Mouse (Mus musculus): ENCODE measurements around the gene Prpf19. TPM values are rescaled to one million over a fixed set of nuclear protein-coding genes. Genes with fewer than 3 reads are reported as not detected.

Gene Prpf19
- polyA plus RNA-seq, 1 experiment from 2014 or later: 43.3 TPM

DNA sequence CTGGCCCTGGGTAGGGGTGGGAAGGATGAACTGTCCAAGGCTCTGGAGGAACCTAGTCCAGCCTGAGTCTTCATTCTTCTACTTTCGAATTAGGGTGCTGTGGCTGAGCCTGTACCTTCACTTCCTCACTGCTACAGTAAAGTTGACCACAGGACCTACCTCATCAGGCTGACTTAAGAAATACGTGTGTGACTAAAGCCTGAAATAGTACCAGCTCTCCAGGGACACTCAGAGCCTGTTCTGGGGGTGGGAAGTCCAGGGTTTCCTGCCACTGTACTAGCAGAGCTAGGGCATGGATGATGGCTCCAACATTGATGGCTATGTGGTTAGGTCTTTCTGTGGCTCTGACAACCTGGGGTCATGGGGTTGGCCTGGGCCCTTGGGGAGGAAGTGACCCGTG lies 48.9 kb downstream of the Prpf19 start:
- no peak overlapping the region for H3K4me2 ChIP-seq (ENCODE audit: low read length)
- no peaks in the 10 kb centered on the region for H3K9me3 ChIP-seq (ENCODE audit: control insufficient read depth, low read length)
- peaks cover 18% of the 10 kb centered on the region for H3K36me3 ChIP-seq (ENCODE audit: control insufficient read depth, insufficient read depth)
- no peak for ATAC-seq
- no peak overlapping the region for H3K27ac ChIP-seq (ENCODE audit: low read length)
- H3K4me3 ChIP-seq (replicated peaks; ENCODE audit: low read length): no peak overlapping the region
- WGBS: 90% methylated on average over 3 of the region's 3 CpGs
- H3K9ac ChIP-seq (replicated peaks; ENCODE audit: low read depth, low read length): no peak overlapping the region
- peaks cover 37% of the 10 kb centered on the region for H3K4me1 ChIP-seq (replicated peaks; ENCODE audit: control insufficient read depth, insufficient read depth, low read length)
- no peaks in the 10 kb centered on the region for H3K27me3 ChIP-seq (replicated peaks; ENCODE audit: control insufficient read depth, insufficient read depth, low read length)

DNA sequence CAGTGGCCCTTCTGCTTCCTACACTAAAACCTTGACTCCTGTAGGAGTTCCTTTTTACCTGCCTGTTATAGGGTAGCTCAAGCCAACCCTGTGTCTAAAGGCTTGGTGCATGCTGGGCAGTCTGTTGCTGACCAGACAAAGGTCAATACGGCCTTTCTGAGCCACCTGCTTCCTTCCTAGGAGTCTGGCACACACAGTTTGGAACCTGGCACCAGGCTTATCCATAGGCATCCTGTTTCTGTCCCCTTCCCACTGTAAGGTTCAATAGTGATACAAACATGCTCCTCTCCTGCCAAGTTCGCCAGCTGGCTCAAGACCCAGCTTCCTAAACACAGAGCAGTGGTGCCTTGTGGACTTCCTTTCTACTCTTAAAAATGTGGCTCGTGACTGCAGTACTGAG lies 51.5 kb downstream of the Prpf19 start:
- peaks cover 18% of the 10 kb centered on the region for H3K36me3 ChIP-seq (ENCODE audit: control insufficient read depth, insufficient read depth)
- H3K9me3 ChIP-seq (ENCODE audit: control insufficient read depth, low read length): no peaks in the 10 kb centered on the region
- 86% methylated on average over 3 of the region's 3 CpGs for WGBS
- H3K4me1 ChIP-seq (replicated peaks; ENCODE audit: control insufficient read depth, insufficient read depth, low read length): peaks cover 23% of the 10 kb centered on the region
- no peak overlapping the region for H3K4me2 ChIP-seq (ENCODE audit: low read length)
- H3K27ac ChIP-seq (ENCODE audit: low read length): no peak overlapping the region
- H3K27me3 ChIP-seq (replicated peaks; ENCODE audit: control insufficient read depth, insufficient read depth, low read length): no peaks in the 10 kb centered on the region
- no peak overlapping the region for H3K9ac ChIP-seq (replicated peaks; ENCODE audit: low read depth, low read length)
- no peak for ATAC-seq
- H3K4me3 ChIP-seq (replicated peaks; ENCODE audit: low read length): no peak overlapping the region

DNA sequence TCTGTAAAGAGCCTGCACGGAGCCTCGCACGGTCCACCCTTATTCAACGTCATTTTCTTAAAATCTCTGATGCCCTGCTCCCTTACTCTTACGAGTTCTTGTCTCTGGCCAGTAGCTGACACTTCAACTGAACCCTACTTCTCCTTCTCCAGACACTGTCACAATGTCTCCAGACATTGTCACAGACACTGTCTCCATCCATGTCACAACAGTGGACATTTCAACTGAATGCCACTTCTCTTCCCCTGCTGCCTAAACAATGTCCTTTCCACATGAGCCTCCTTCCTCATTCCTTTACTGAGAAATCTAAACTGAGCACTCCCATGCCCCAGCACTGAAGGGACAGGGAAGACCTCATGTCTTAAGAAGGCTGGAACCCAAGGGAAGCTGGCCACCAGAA lies 52.2 kb downstream of the Prpf19 start:
- no peak overlapping the region for H3K27ac ChIP-seq (ENCODE audit: low read length)
- peaks cover 17% of the 10 kb centered on the region for H3K36me3 ChIP-seq (ENCODE audit: control insufficient read depth, insufficient read depth)
- WGBS: 88% methylated on average over 5 of the region's 5 CpGs
- peaks cover 23% of the 10 kb centered on the region for H3K4me1 ChIP-seq (replicated peaks; ENCODE audit: control insufficient read depth, insufficient read depth, low read length)
- peak overlapping the region; percentile 69; the same call in 1 of the 2 replicates for H3K4me3 ChIP-seq (replicated peaks; ENCODE audit: low read length)
- H3K4me2 ChIP-seq (ENCODE audit: low read length): peak overlapping the region; percentile 94
- no peak for ATAC-seq
- no peaks in the 10 kb centered on the region for H3K27me3 ChIP-seq (replicated peaks; ENCODE audit: control insufficient read depth, insufficient read depth, low read length)
- H3K9me3 ChIP-seq (ENCODE audit: control insufficient read depth, low read length): no peaks in the 10 kb centered on the region
- peak overlapping the region; percentile 58; the same call in 1 of the 2 replicates for H3K9ac ChIP-seq (replicated peaks; ENCODE audit: low read depth, low read length)

DNA sequence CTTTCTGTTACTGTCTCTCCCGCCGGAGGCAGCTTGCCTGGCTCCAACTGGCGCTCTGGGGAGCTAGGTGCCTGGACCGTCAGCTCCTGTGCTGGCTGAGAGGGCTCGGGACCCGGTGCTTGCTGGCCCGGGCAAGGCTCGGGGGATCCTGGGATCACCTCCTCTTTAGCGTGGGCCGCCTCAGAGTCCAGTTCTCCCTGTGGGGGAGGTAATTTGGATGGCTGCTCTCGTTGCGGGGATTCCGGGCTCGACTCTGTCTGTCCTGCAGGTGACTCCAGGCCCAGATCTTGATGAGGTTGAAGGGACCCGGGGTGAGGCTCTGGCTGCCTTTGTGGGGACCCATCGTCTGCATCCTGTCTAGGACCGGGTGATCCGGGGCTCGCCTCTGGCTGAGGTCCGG lies 53.4 kb downstream of the Prpf19 start:
- H3K27ac ChIP-seq (ENCODE audit: low read length): no peak overlapping the region
- H3K27me3 ChIP-seq (replicated peaks; ENCODE audit: control insufficient read depth, insufficient read depth, low read length): no peaks in the 10 kb centered on the region
- no peaks in the 10 kb centered on the region for H3K9me3 ChIP-seq (ENCODE audit: control insufficient read depth, low read length)
- H3K4me1 ChIP-seq (replicated peaks; ENCODE audit: control insufficient read depth, insufficient read depth, low read length): peaks cover 23% of the 10 kb centered on the region
- peak; percentile 0; the same call in 1 of the 2 replicates for ATAC-seq
- H3K9ac ChIP-seq (replicated peaks; ENCODE audit: low read depth, low read length): peak overlapping the region; percentile 58
- peak overlapping the region; percentile 69 for H3K4me3 ChIP-seq (replicated peaks; ENCODE audit: low read length)
- WGBS: under 1% methylated on average over 20 of the region's 20 CpGs
- H3K4me2 ChIP-seq (ENCODE audit: low read length): peak overlapping the region; percentile 94
- H3K36me3 ChIP-seq (ENCODE audit: control insufficient read depth, insufficient read depth): peaks cover 12% of the 10 kb centered on the region

DNA sequence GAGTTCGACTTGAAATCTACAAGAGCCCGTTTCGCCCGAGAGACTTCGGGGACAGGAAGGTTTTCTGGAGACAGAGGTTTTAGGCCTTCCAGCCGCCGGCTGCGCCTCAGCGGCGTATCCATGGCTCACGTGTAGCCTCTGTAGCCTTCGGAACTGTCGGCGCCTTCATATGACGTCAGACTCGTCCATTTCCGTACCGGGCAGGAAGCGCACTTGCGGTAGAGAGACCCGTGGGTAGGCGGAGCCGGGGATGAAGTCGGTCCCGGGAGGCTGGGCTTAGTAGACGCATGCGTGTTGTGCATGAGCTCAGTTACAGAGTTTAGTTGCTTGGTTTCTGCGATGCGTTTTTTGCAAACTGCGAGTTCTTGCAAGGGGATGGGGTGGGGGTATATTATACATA lies 54.1 kb downstream of the Prpf19 start, which contains the start of gene Ccdc86:
Gene Ccdc86 (minus strand): TSS at position 155 of the 400 bp plus-strand sequence.
- Histone ChIP-seq H3K36me3 (ENCODE audit: control insufficient read depth, insufficient read depth) (peaks cover 8% of the 10 kb centered on the region), H3K27ac (ENCODE audit: low read length) (no peak within 1 kb of the TSS), H3K4me1 (replicated peaks; ENCODE audit: control insufficient read depth, insufficient read depth, low read length) (peaks cover 23% of the 10 kb centered on the region), H3K9me3 (ENCODE audit: control insufficient read depth, low read length) (no peaks in the 10 kb centered on the region), H3K4me2 (ENCODE audit: low read length) (peak within 1 kb of the TSS; percentile 94), H3K9ac (replicated peaks; ENCODE audit: low read depth, low read length) (peak within 1 kb of the TSS; percentile 58), H3K4me3 (replicated peaks; ENCODE audit: low read length) (peak within 1 kb of the TSS; percentile 69), H3K27me3 (replicated peaks; ENCODE audit: control insufficient read depth, insufficient read depth, low read length) (no peaks in the 10 kb centered on the region)
- peak; percentile 99 for ATAC-seq
- 0% methylated on average over 30 of the region's 30 CpGs for WGBS

DNA sequence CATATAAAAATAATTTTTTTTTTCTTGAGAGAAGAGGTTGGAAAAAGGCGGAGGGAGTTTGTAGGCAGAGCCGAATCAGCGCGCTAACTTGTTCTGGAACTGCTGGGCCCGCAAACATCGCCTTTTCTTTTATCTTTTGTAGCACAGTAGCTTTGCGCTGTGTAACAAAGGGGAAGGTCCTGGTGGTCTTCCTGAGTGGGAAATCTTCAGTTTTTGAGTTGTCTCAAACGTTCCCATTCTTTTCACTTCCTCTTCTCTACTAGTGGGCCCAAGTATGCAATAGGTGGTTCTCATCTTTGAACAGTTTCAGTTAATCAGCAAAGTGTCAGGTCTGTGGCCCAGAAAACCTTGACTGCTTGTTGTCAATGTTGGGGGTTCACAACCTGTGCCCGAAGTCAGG lies 54.5 kb downstream of the Prpf19 start:
- no peak overlapping the region for H3K27ac ChIP-seq (ENCODE audit: low read length)
- H3K4me3 ChIP-seq (replicated peaks; ENCODE audit: low read length): peak overlapping the region; percentile 69
- H3K4me2 ChIP-seq (ENCODE audit: low read length): peak overlapping the region; percentile 57
- no peak; the same call in 1 of the 2 replicates for ATAC-seq
- peaks cover 23% of the 10 kb centered on the region for H3K4me1 ChIP-seq (replicated peaks; ENCODE audit: control insufficient read depth, insufficient read depth, low read length)
- 24% methylated on average over 9 of the region's 9 CpGs for WGBS
- no peaks in the 10 kb centered on the region for H3K9me3 ChIP-seq (ENCODE audit: control insufficient read depth, low read length)
- H3K36me3 ChIP-seq (ENCODE audit: control insufficient read depth, insufficient read depth): peaks cover 5% of the 10 kb centered on the region
- H3K27me3 ChIP-seq (replicated peaks; ENCODE audit: control insufficient read depth, insufficient read depth, low read length): no peaks in the 10 kb centered on the region
- 0 out of 2 replicates have a peak overlapping the region, but pooled peaks have one; percentile 9 for H3K9ac ChIP-seq (replicated peaks; ENCODE audit: low read depth, low read length)

DNA sequence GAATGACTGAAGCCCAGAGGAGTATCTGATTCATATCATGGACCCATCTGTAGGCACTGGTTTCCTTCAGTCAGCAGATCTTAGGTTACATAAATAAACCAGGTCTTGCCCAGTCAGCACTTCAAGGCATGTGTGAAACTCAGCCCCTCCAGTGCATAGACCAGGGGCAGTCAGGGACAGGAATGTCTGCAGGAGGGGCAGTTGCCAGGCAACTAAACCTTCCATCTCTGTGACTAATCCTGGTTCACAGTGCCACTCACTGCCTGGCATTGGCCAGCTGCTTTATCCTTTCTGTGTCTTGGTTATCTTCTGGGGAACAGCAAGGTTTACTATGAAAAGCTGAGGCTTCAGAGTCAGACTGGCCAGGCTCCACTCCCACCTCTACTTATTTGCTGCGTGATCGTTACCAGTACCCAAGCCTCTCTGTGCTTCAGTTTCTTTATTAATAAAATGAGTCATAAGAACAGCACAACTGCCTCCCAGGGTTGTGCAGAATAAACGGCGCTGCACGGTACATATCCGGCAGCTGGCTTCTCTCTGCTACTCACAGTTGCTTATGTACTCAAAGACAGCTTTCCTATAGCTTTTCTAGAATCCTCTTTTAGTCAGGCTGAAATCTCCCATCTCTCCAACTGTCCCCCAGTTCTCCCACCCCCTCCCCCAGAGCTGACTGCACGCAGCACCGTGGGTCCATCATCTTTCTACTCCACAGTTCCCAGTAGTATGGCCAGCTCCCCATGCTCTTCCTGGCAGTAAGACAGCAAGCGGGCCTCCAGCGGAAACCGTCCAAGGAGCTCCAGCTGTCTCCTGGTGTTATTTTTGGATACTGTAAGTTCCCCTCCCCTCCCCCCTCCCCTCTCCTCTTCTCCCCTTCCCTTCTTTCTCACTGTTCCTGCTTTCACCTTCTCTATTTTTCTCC lies 57.2 kb downstream of the Prpf19 start:
- Histone ChIP-seq H3K9ac (replicated peaks; ENCODE audit: low read depth, low read length) (no peak overlapping the region), H3K27ac (ENCODE audit: low read length) (no peak overlapping the region), H3K36me3 (ENCODE audit: control insufficient read depth, insufficient read depth) (no peaks in the 10 kb centered on the region), H3K4me3 (replicated peaks; ENCODE audit: low read length) (no peak overlapping the region), H3K27me3 (replicated peaks; ENCODE audit: control insufficient read depth, insufficient read depth, low read length) (no peaks in the 10 kb centered on the region), H3K4me2 (ENCODE audit: low read length) (no peak overlapping the region), H3K9me3 (ENCODE audit: control insufficient read depth, low read length) (no peaks in the 10 kb centered on the region), H3K4me1 (replicated peaks; ENCODE audit: control insufficient read depth, insufficient read depth, low read length) (peaks cover 13% of the 10 kb centered on the region)
- ATAC-seq: no peak
- 68% methylated on average over 11 of the region's 11 CpGs for WGBS

Other genes starting within 250 kb of the Prpf19 start
- not detected in 2 replicates for gene Pga5, start 217.2 kb upstream of the Prpf19 start, polyA plus RNA-seq (2015; fragmentation: Nextera tagmentation; extraction: Ambion mirVana)
- gene Vps37c, start 206.5 kb upstream of the Prpf19 start, polyA plus RNA-seq (2015; fragmentation: Nextera tagmentation; extraction: Ambion mirVana): 38.3 and 40.5 TPM in 2 replicates
- 0.06 and 0.10 TPM in 2 replicates for gene Cd5, start 156.2 kb upstream of the Prpf19 start, polyA plus RNA-seq (2015; fragmentation: Nextera tagmentation; extraction: Ambion mirVana)
- gene Cd6, start 65.2 kb upstream of the Prpf19 start, polyA plus RNA-seq (2015; fragmentation: Nextera tagmentation; extraction: Ambion mirVana): not detected in 2 replicates
- gene Slc15a3, start 55.5 kb upstream of the Prpf19 start, polyA plus RNA-seq (2015; fragmentation: Nextera tagmentation; extraction: Ambion mirVana): 0.25 and 0.57 TPM in 2 replicates
- gene Tmem132a, start 25.3 kb upstream of the Prpf19 start, polyA plus RNA-seq (2015; fragmentation: Nextera tagmentation; extraction: Ambion mirVana): 176 and 195 TPM in 2 replicates
- gene Tmem109, start 13.2 kb upstream of the Prpf19 start, polyA plus RNA-seq (2015; fragmentation: Nextera tagmentation; extraction: Ambion mirVana): 43.7 and 46.1 TPM in 2 replicates
- 0.16 and 0.56 TPM in 2 replicates for gene Zp1, start 25.4 kb downstream of the Prpf19 start, polyA plus RNA-seq (2015; fragmentation: Nextera tagmentation; extraction: Ambion mirVana)
- 0.12 and 0.13 TPM in 2 replicates for gene Ptgdr2, start 41.9 kb downstream of the Prpf19 start, polyA plus RNA-seq (2015; fragmentation: Nextera tagmentation; extraction: Ambion mirVana)
- 18.8 TPM in 2 replicates for gene Ccdc86, start 54.0 kb downstream of the Prpf19 start, polyA plus RNA-seq (2015; fragmentation: Nextera tagmentation; extraction: Ambion mirVana)
- gene Ms4a10, start 79.4 kb downstream of the Prpf19 start, polyA plus RNA-seq (2015; fragmentation: Nextera tagmentation; extraction: Ambion mirVana): not detected in 2 replicates
- gene Ms4a15, start 98.0 kb downstream of the Prpf19 start, polyA plus RNA-seq (2015; fragmentation: Nextera tagmentation; extraction: Ambion mirVana): 0.51 and 0.87 TPM in 2 replicates
- gene Ms4a18, start 122.8 kb downstream of the Prpf19 start, polyA plus RNA-seq (2015; fragmentation: Nextera tagmentation; extraction: Ambion mirVana): not detected in 2 replicates
- gene Ms4a8a, start 185.9 kb downstream of the Prpf19 start, polyA plus RNA-seq (2015; fragmentation: Nextera tagmentation; extraction: Ambion mirVana): not detected in 2 replicates
- not detected in 2 replicates for gene 1700017D01Rik, start 235.6 kb downstream of the Prpf19 start, polyA plus RNA-seq (2015; fragmentation: Nextera tagmentation; extraction: Ambion mirVana)